Mouse (Mus musculus) liver, embryonic 11.5 days (tissue): ENCODE measurements around the gene Myo18a. TPM values are rescaled to one million over a fixed set of nuclear protein-coding genes. Genes with fewer than 3 reads are reported as not detected.

Experiments
- ATAC-seq: fragments of 200-750 bp; cut with Nextera tagmentation; replicated peaks from 2 replicates; pipeline ENCODE4 v1.8.0; 2017; ENCODE audit warnings: moderate number of reproducible peaks, mild to moderate bottlenecking, moderate TSS enrichment, moderate library complexity; ENCODE audit not compliant: low FRiP score
- DNase-seq: peaks from one replicate; pipeline ENCODE4 v3.0.0-alpha.2; 2017; ENCODE audit warnings: low spot score
- H3K27ac ChIP-seq: fragments of 300-500 bp; sonication (generic); 2 replicates; pipeline ENCODE4 v1.5.1; 2014; ENCODE audit warnings: mild to moderate bottlenecking, low read depth, low read length, control low read depth
- H3K27me3 ChIP-seq: fragments of 300-500 bp; sonication (generic); replicated peaks from 2 replicates; pipeline ENCODE4 v1.6.1; 2014; ENCODE audit warnings: low read length, mixed read lengths; ENCODE audit not compliant: control insufficient read depth, insufficient read depth
- H3K36me3 ChIP-seq: fragments of 300-500 bp; sonication (generic); 2 replicates; pipeline ENCODE4 v1.6.1; 2014; ENCODE audit warnings: mild to moderate bottlenecking, low read length, moderate library complexity, mixed read lengths; ENCODE audit not compliant: control insufficient read depth, insufficient read depth
- H3K4me1 ChIP-seq: fragments of 300-500 bp; sonication (generic); replicated peaks from 2 replicates; pipeline ENCODE4 v1.6.1; 2014; ENCODE audit warnings: low read length, mixed read lengths; ENCODE audit not compliant: control insufficient read depth, insufficient read depth
- H3K4me2 ChIP-seq: fragments of 300-500 bp; sonication (generic); 2 replicates; pipeline ENCODE4 v1.6.1; 2014; ENCODE audit warnings: mild to moderate bottlenecking, control low read depth, moderate library complexity
- H3K4me3 ChIP-seq: fragments of 300-500 bp; sonication (generic); 2 replicates; pipeline ENCODE4 v1.5.1; 2014; ENCODE audit warnings: low read depth, low read length, control low read depth
- H3K9ac ChIP-seq: fragments of 300-500 bp; sonication (generic); 2 replicates; pipeline ENCODE4 v1.6.1; 2014; ENCODE audit warnings: low read depth, low read length, control low read depth
- H3K9me3 ChIP-seq: fragments of 300-500 bp; sonication (generic); 2 replicates; pipeline ENCODE4 v1.6.1; 2016; ENCODE audit warnings: low read length, inconsistent platforms, mixed read lengths; ENCODE audit not compliant: control insufficient read depth
- WGBS: fragments of 180-500 bp; shearing (Covaris S2); extraction: QIAGEN DNeasy Blood & Tissue Kit; methylation state at CpG from one replicate; pipeline ENCODE4 v1.1.7; 2014; 5-methylcytosine and 5-hydroxymethylcytosine counted together
- polyA plus RNA-seq: library from polyadenylated mRNA; unstranded; fragments of >200 nt; fragmentation: Nextera tagmentation; extraction: Ambion mirVana; gene quantifications from 2 replicates; pipeline ENCODE4 v1.2.1, GENCODE M21; 2014

Myo18a gene
- polyA plus RNA-seq, 1 experiment from 2014 or later: 37.1 TPM

- no peaks in the 10 kb centered on the region for H3K9me3 ChIP-seq
- 90% methylated on average over 17 of the region's 17 CpGs for WGBS
- H3K4me1 ChIP-seq: no peaks in the 10 kb centered on the region; the same call in 1 of the 2 replicates
These were observed 90.1 kb downstream of the Myo18a start for GRCm38 (mm10) chr11:77852941-77853668.

DNA sequence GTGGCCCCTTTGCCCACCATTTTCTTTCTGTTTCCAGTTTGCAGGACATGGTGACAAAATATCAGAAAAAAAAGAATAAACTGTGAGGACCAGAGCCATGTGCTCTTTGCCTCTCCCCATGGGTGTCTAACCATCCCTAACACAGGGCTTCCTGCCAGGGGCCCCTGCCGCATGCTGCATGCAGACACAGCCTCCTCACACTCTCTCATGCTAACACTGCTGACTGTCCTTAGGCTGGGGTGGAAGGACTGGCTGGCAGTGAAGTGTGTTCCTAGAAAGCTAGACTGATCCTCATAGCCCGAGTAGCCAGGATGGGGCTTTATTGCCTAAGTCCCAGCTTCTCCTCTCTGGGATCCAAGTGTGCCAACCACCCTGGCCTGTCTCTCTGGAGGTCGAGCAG, 91.6 kb downstream of the Myo18a start:
- no peak for DNase-seq

More at GRCm38 (mm10) chr11:77852941-77853668, 90.1 kb downstream of the Myo18a start:
- DNase-seq: no peak
- no peak overlapping the region for H3K9ac ChIP-seq
- peaks cover 3% of the 10 kb centered on the region; the same call in 1 of the 2 replicates for H3K27me3 ChIP-seq
- H3K36me3 ChIP-seq: peaks cover 33% of the 10 kb centered on the region
- H3K27ac ChIP-seq: no peak overlapping the region
- H3K4me2 ChIP-seq: no peak overlapping the region
- no peak overlapping the region for H3K4me3 ChIP-seq
- no peak for ATAC-seq

GRCm38 (mm10) chr11:77855396-77855795, 92.3 kb downstream of the Myo18a start:
- peaks cover 6% of the 10 kb centered on the region; the same call in 1 of the 2 replicates for H3K27me3 ChIP-seq
- H3K4me1 ChIP-seq: no peaks in the 10 kb centered on the region; the same call in 1 of the 2 replicates
- H3K4me2 ChIP-seq: no peak overlapping the region
- DNase-seq (no peak), ATAC-seq (no peak)
- no peaks in the 10 kb centered on the region for H3K9me3 ChIP-seq
- no peak overlapping the region for H3K9ac ChIP-seq
- H3K27ac ChIP-seq: no peak overlapping the region
- peaks cover 40% of the 10 kb centered on the region for H3K36me3 ChIP-seq
- H3K4me3 ChIP-seq: no peak overlapping the region
- WGBS: 73% methylated on average over 15 of the region's 15 CpGs

More for the DNA sequence above, 91.6 kb downstream of the Myo18a start:
- Histone ChIP-seq H3K9ac (no peak overlapping the region), H3K4me2 (no peak overlapping the region), H3K4me3 (no peak overlapping the region), H3K36me3 (peaks cover 36% of the 10 kb centered on the region), H3K27me3 (peaks cover 6% of the 10 kb centered on the region; the same call in 1 of the 2 replicates), H3K4me1 (no peaks in the 10 kb centered on the region; the same call in 1 of the 2 replicates), H3K27ac (no peak overlapping the region), H3K9me3 (no peaks in the 10 kb centered on the region)
- WGBS: 68% methylated on average over 3 of the region's 3 CpGs
- no peak for ATAC-seq

- Histone ChIP-seq H3K9me3 (no peaks in the 10 kb centered on the region), H3K27me3 (peaks cover 6% of the 10 kb centered on the region), H3K27ac (no peak overlapping the region), H3K4me2 (no peak overlapping the region), H3K36me3 (peaks cover 35% of the 10 kb centered on the region), H3K4me3 (no peak overlapping the region), H3K4me1 (no peaks in the 10 kb centered on the region; the same call in 1 of the 2 replicates), H3K9ac (no peak overlapping the region)
- DNase-seq (no peak), ATAC-seq (no peak)
- 87% methylated on average over 6 of the region's 6 CpGs for WGBS
These were observed 94.0 kb downstream of the Myo18a start for GRCm38 (mm10) chr11:77857089-77857488.

GRCm38 (mm10) chr11:77858589-77858988, 95.5 kb downstream of the Myo18a start:
- H3K36me3 ChIP-seq: peaks cover 28% of the 10 kb centered on the region
- H3K4me1 ChIP-seq: no peaks in the 10 kb centered on the region; the same call in 1 of the 2 replicates
- no peak for ATAC-seq
- no peak overlapping the region for H3K27ac ChIP-seq
- WGBS: 67% methylated on average over 9 of the region's 9 CpGs
- H3K4me3 ChIP-seq: no peak overlapping the region
- H3K9ac ChIP-seq: no peak overlapping the region
- peaks cover 6% of the 10 kb centered on the region for H3K27me3 ChIP-seq
- no peak for DNase-seq
- H3K9me3 ChIP-seq: no peaks in the 10 kb centered on the region
- no peak overlapping the region for H3K4me2 ChIP-seq

DNA sequence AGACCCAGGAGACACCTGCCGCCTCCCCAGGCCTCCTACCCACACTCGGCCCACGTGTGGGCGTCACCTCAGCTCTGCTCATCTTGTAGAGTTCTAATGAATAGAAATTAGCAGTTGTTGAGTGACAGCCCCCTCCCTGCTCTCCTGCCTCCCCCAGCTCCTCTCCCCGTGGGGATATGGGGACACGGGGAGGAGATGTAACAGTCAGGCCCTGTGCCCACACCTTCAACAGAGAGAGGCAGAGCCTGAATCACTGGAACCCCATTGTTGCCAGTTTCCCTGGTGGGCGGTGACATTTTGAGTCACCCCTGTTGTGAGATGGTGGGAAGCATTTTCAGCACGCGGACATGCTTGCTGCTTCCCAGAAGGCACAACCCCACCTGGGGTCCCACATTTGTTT, 97.9 kb downstream of the Myo18a start:
- no peak overlapping the region for H3K27ac ChIP-seq
- ATAC-seq (no peak), DNase-seq (no peak)
- WGBS: 82% methylated on average over 9 of the region's 9 CpGs
- no peak overlapping the region for H3K4me2 ChIP-seq
- no peak overlapping the region for H3K4me3 ChIP-seq
- peaks cover 21% of the 10 kb centered on the region for H3K36me3 ChIP-seq
- H3K9me3 ChIP-seq: no peaks in the 10 kb centered on the region
- peaks cover 6% of the 10 kb centered on the region for H3K27me3 ChIP-seq
- H3K9ac ChIP-seq: no peak overlapping the region
- no peaks in the 10 kb centered on the region for H3K4me1 ChIP-seq

- Histone ChIP-seq H3K4me2 (no peak overlapping the region), H3K9me3 (no peaks in the 10 kb centered on the region), H3K9ac (no peak overlapping the region), H3K27me3 (peaks cover 6% of the 10 kb centered on the region), H3K36me3 (peaks cover 18% of the 10 kb centered on the region), H3K4me1 (no peaks in the 10 kb centered on the region; the same call in 1 of the 2 replicates), H3K27ac (no peak overlapping the region), H3K4me3 (no peak overlapping the region)
- DNase-seq (no peak), ATAC-seq (no peak)
- WGBS: 84% methylated on average over 7 of the region's 7 CpGs
These were observed 99.8 kb downstream of the Myo18a start for GRCm38 (mm10) chr11:77862887-77863286.

DNA sequence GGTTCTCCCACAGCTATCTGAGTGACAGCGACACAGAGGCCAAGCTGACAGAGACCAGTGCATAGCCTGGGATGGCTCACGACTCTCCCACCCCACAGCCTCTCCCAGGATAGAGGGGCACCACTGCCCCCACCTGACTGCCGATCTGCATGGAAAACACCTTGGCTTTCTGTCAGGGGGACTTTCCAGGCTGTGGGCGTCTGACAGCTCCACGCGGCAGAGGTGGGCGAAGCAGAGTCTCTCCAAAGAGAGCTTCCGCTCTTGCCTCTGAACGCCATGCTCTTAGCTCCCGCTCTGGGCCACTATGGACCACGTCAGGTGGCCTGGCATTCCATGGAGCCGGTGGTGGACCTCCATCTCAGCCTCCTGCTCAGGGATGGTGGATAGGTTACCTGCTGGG, 101.7 kb downstream of the Myo18a start:
- H3K27ac ChIP-seq: no peak overlapping the region
- H3K4me1 ChIP-seq: no peaks in the 10 kb centered on the region; the same call in 1 of the 2 replicates
- H3K9me3 ChIP-seq: no peaks in the 10 kb centered on the region
- no peak for DNase-seq
- H3K9ac ChIP-seq: no peak overlapping the region
- no peak overlapping the region for H3K4me3 ChIP-seq
- no peak; the same call in 1 of the 2 replicates for ATAC-seq
- H3K27me3 ChIP-seq: peaks cover 6% of the 10 kb centered on the region; the same call in 1 of the 2 replicates
- H3K36me3 ChIP-seq: peaks cover 9% of the 10 kb centered on the region
- H3K4me2 ChIP-seq: no peak overlapping the region
- 74% methylated on average over 12 of the region's 12 CpGs for WGBS
